Mouse (Mus musculus): ENCODE measurements around the gene Atp23. TPM values are rescaled to one million over a fixed set of nuclear protein-coding genes. Genes with fewer than 3 reads are reported as not detected.

Gene Atp23
- total RNA-seq, 1 experiment: 12.1 TPM

GRCm38 (mm10) chr10:126940949-126941348 lies 39.8 kb upstream of the Atp23 start:
- no peak overlapping the region for H3K27ac ChIP-seq (ENCODE audit: insufficient read depth, low read depth, low read length, poor library complexity, severe bottlenecking)
- DNase-seq (ENCODE audit: low read depth, low spot score): no peak
- H3K4me1 ChIP-seq (ENCODE audit: control insufficient read depth in 2 of 2, insufficient read depth in 2 of 2, low read length in 2 of 2, poor library complexity in 1 of 2): peaks cover 0 to 4% of the 10 kb centered on the region in 2 experiments; a peak in 2 of 4 replicates
- H3K9ac ChIP-seq (ENCODE audit: insufficient read depth, low read depth, low read length, poor library complexity, severe bottlenecking): no peak overlapping the region
- TF ChIP-seq MAFK (IDR thresholded peaks at IDR 0.05; ENCODE audit: insufficient read depth, low read depth, low read length) (no peak), ZC3H11A (IDR thresholded peaks at IDR 0.05; ENCODE audit: borderline replicate concordance, low read depth, low read length) (no peak), CHD2 (IDR thresholded peaks at IDR 0.05; ENCODE audit: low read depth, low read length) (no peak), ZNF384 (IDR thresholded peaks at IDR 0.05; ENCODE audit: low read depth, low read length) (no peak), HCFC1 (IDR thresholded peaks at IDR 0.05; ENCODE audit: borderline replicate concordance, insufficient read depth, low read length) (no peak)
- in situ Hi-C loops (cut with MboI; ENCODE audit: low sequenced_read_pairs in 2 of 2, unreplicated experiment in 2 of 2): no loop called here
- H3K4me3 ChIP-seq (ENCODE audit: insufficient read depth in 1 of 2, low read depth in 1 of 2, low read length in 2 of 2, poor library complexity in 1 of 2, severe bottlenecking in 1 of 2): no peak overlapping the region
- no peaks in the 10 kb centered on the region for H3K36me3 ChIP-seq (ENCODE audit: control insufficient read depth, insufficient read depth, low read length, poor library complexity, severe bottlenecking)
- H3K9me3 ChIP-seq (ENCODE audit: control insufficient read depth, insufficient read depth, low read depth, low read length): no peaks in the 10 kb centered on the region

- Histone ChIP-seq H3K9me3 (ENCODE audit: control insufficient read depth, insufficient read depth, low read depth, low read length) (no peaks in the 10 kb centered on the region), H3K4me3 (ENCODE audit: insufficient read depth in 1 of 2, low read depth in 1 of 2, low read length in 2 of 2, poor library complexity in 1 of 2, severe bottlenecking in 1 of 2) (no peak overlapping the region), H3K36me3 (ENCODE audit: control insufficient read depth, insufficient read depth, low read length, poor library complexity, severe bottlenecking) (no peaks in the 10 kb centered on the region), H3K27ac (ENCODE audit: insufficient read depth, low read depth, low read length, poor library complexity, severe bottlenecking) (no peak overlapping the region), H3K4me1 (ENCODE audit: control insufficient read depth in 2 of 2, insufficient read depth in 2 of 2, low read length in 2 of 2, poor library complexity in 1 of 2) (peaks cover 15 to 29% of the 10 kb centered on the region in 2 experiments), H3K9ac (ENCODE audit: insufficient read depth, low read depth, low read length, poor library complexity, severe bottlenecking) (no peak overlapping the region)
- DNase-seq (ENCODE audit: low read depth, low spot score): no peak
- TF ChIP-seq CHD2 (IDR thresholded peaks at IDR 0.05; ENCODE audit: low read depth, low read length) (no peak), HCFC1 (IDR thresholded peaks at IDR 0.05; ENCODE audit: borderline replicate concordance, insufficient read depth, low read length) (no peak), ZNF384 (IDR thresholded peaks at IDR 0.05; ENCODE audit: low read depth, low read length) (no peak)
- in situ Hi-C loops (cut with MboI; ENCODE audit: low sequenced_read_pairs in 2 of 2, unreplicated experiment in 2 of 2): no loop called here
Measured at GRCm38 (mm10) chr10:126935556-126936381, 34.6 kb upstream of the Atp23 start.

GRCm38 (mm10) chr10:126935121-126935520 lies 34.0 kb upstream of the Atp23 start:
- Histone ChIP-seq H3K9me3 (ENCODE audit: control insufficient read depth, insufficient read depth, low read depth, low read length) (no peaks in the 10 kb centered on the region), H3K4me1 (ENCODE audit: control insufficient read depth in 2 of 2, insufficient read depth in 2 of 2, low read length in 2 of 2, poor library complexity in 1 of 2) (peaks cover 19 to 31% of the 10 kb centered on the region in 2 experiments), H3K27ac (ENCODE audit: insufficient read depth, low read depth, low read length, poor library complexity, severe bottlenecking) (no peak overlapping the region), H3K36me3 (ENCODE audit: control insufficient read depth, insufficient read depth, low read length, poor library complexity, severe bottlenecking) (no peaks in the 10 kb centered on the region), H3K9ac (ENCODE audit: insufficient read depth, low read depth, low read length, poor library complexity, severe bottlenecking) (peak overlapping the region; percentile 17; the same call in 1 of the 2 replicates), H3K4me3 (ENCODE audit: insufficient read depth in 1 of 2, low read depth in 1 of 2, low read length in 2 of 2, poor library complexity in 1 of 2, severe bottlenecking in 1 of 2) (peak overlapping the region in 1 of 2 experiments; percentile 19; a peak in 1 of 4 replicates)
- DNase-seq (ENCODE audit: low read depth, low spot score): no peak
- TF ChIP-seq HCFC1 (IDR thresholded peaks at IDR 0.05; ENCODE audit: borderline replicate concordance, insufficient read depth, low read length): no peak
- no peak for TF ChIP-seq CHD2 (IDR thresholded peaks at IDR 0.05; ENCODE audit: low read depth, low read length)
- TF ChIP-seq ZC3H11A (IDR thresholded peaks at IDR 0.05; ENCODE audit: borderline replicate concordance, low read depth, low read length): no peak
- no peak for TF ChIP-seq MAFK (IDR thresholded peaks at IDR 0.05; ENCODE audit: insufficient read depth, low read depth, low read length)
- TF ChIP-seq ZNF384 (IDR thresholded peaks at IDR 0.05; ENCODE audit: low read depth, low read length): no peak
- in situ Hi-C loops (cut with MboI; ENCODE audit: low sequenced_read_pairs in 2 of 2, unreplicated experiment in 2 of 2): no loop called here

- TF ChIP-seq CHD2 (IDR thresholded peaks at IDR 0.05; ENCODE audit: low read depth, low read length) (no peak), MAFK (IDR thresholded peaks at IDR 0.05; ENCODE audit: insufficient read depth, low read depth, low read length) (no peak), HCFC1 (IDR thresholded peaks at IDR 0.05; ENCODE audit: borderline replicate concordance, insufficient read depth, low read length) (no peak), ZC3H11A (IDR thresholded peaks at IDR 0.05; ENCODE audit: borderline replicate concordance, low read depth, low read length) (no peak), ZNF384 (IDR thresholded peaks at IDR 0.05; ENCODE audit: low read depth, low read length) (no peak)
- H3K4me3 ChIP-seq (ENCODE audit: insufficient read depth in 1 of 2, low read depth in 1 of 2, low read length in 2 of 2, poor library complexity in 1 of 2, severe bottlenecking in 1 of 2): peak overlapping the region in 1 of 2 experiments; percentile 19; a peak in 1 of 4 replicates
- no peaks in the 10 kb centered on the region for H3K36me3 ChIP-seq (ENCODE audit: control insufficient read depth, insufficient read depth, low read length, poor library complexity, severe bottlenecking)
- in situ Hi-C loops (cut with MboI; ENCODE audit: low sequenced_read_pairs in 2 of 2, unreplicated experiment in 2 of 2): no loop called here
- H3K27ac ChIP-seq (ENCODE audit: insufficient read depth, low read depth, low read length, poor library complexity, severe bottlenecking): no peak overlapping the region
- no peak overlapping the region; the same call in 1 of the 2 replicates for H3K9ac ChIP-seq (ENCODE audit: insufficient read depth, low read depth, low read length, poor library complexity, severe bottlenecking)
- no peak for DNase-seq (ENCODE audit: low read depth, low spot score)
- peaks cover 19 to 32% of the 10 kb centered on the region in 2 experiments for H3K4me1 ChIP-seq (ENCODE audit: control insufficient read depth in 2 of 2, insufficient read depth in 2 of 2, low read length in 2 of 2, poor library complexity in 1 of 2)
- H3K9me3 ChIP-seq (ENCODE audit: control insufficient read depth, insufficient read depth, low read depth, low read length): no peaks in the 10 kb centered on the region
Measured at GRCm38 (mm10) chr10:126934561-126934960, 33.4 kb upstream of the Atp23 start.
